Mouse (Mus musculus) urinary bladder, postnatal 36 days (tissue): ENCODE measurements around the gene 4930519P11Rik.

Source experiments
- DNase-seq, 2 experiments: peaks; one replicate each; pipeline ENCODE4 v3.0.0; 2022; ENCODE audit warnings: low spot score in 2 of 2, mixed read lengths in 1 of 2

The 4930519P11Rik gene

DNA sequence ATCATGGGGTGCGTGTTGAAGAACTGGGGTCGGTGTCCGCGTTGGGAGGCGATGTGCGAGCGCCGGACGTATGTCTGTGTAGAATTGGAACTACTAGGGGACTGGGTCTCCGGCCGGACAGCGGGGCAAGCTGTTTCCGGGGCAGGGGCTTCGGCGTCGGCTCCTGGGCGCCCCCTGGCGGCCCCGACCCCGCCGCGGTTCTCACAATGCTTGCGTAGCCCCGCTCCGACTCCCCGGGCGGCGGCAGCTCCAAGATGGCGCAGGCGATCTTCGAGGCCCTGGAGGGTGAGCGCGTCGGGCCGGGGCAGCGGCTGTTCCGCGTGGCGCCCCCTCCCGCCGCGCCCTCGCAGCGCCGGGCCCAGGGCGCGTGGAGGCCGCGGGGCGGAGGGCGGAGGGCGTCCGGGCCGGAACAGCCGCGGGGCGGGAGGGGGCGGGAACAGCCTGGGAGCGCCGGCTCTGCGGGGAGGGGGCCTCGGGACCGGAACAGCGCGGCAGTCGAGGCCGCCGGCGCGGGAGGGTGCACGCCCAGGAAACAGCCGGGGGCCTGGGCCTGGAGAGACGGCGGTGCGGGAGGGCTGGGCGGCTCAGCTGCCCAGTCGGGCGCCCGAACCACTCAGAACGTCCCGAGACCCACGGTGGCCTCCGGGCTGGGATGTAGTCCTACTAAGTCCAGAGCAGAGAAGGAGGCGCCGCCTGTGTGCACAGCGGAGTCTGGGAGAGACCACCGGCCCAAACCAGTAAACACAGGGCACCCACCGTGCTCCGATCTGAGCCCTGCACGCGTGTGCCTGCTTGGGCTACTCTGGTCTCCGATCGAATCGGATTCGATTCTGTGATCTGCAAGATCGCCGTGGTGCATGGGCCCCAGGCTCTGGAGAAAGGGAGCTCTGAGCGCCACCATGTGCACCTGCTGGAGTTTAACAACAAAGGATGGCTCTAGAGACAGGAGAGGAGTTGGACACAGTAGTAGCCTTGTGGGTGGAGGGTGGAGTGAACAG is at the start of gene 4930519P11Rik, which contains the start of gene Zfp341:
Gene 4930519P11Rik (minus strand): TSS at position 320 of the 998 bp plus-strand sequence.
Gene Zfp341 (plus strand): TSS at position 180 of the 998 bp plus-strand sequence.
- DNase-seq: peak; percentile 80 to 87

DNA sequence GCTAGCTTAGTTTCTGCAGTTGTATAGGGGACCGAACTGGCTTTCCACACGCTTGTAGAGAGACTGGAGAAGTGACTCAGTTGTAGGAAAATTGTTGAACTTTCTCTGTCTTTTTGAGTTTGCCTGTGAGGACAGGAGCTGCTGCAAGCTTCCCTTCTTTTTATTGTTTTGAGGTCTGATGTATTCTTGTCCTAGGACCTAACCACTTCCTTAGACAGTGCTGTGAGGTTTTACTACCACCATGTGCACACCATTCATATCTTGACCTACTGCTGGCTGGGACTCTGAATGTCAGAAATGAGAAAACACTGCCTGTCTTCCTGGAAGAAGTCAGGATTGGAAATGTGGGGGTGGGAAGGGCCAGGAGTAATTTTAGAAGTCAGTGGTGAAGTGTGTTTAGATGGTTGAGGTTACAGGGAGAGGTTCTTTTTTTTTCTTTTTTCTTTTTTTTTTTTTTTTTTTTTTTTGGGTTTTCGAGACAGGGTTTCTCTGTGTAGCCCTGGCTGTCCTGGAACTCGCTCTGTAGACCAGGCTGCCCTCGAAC is 46.4 kb upstream of the 4930519P11Rik start:
- no peak for DNase-seq

DNA sequence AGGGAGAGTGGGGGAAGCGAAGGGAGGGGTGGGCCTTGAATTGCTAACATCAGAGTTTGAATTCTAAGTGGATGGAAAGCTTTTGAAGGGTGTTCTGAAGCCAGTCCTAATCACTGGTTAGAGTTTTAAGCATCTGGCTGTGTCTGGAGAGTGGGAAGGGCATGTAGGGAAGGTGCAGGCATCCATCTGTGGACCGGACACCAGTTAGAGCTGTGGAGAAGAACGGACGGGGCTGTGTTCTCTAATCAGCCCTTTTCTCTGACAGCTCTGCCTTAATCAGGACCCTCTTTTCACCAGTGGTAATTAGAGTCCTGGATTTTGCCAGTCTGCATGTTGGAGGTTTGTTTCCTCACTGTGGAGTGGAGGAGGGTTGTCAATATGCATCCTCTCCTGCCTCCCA is 45.8 kb upstream of the 4930519P11Rik start:
- DNase-seq: no peak

DNA sequence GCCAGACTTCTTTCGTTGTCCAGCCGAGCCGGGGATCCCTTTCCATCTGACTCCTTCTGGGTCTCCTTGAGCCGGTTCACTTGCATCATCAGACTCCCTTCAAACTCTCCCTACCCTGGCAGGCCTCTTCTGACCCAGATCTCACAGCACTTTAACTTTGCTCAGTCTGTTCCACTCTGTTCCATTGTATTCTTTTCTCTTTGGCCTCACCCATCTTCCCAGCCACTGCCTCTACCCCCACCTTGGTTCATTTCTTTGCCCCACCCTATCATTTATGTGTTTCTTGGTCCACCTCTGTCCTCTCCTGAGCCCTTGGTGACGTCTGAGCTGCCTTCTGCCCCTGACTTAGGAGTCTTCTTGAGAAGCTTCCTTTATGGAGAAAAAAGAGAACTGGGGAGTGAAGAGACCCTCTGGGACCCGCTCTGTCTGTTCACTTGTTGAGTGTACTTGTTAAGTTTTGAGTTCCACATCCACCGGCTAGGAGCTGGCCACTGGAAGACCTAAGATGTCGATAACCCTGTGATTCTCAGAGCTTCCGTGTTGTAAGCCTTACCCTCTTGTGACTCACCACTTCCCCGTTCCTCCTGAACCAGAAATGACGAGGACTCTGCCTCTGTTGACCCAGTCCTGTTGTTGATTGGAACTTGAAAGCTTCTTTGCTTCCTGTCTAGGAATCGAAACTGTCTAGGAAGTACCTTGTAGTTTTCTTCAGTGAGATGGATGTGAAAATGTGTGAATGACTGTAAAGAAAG is 44.4 kb upstream of the 4930519P11Rik start:
- DNase-seq: peak in 1 of 2 experiments; percentile 48

GRCm38 (mm10) chr2:154656710-154657485 is 43.7 kb upstream of the 4930519P11Rik start:
- DNase-seq: peak; percentile 94 to 98

GRCm38 (mm10) chr2:154655878-154656414 is 42.7 kb upstream of the 4930519P11Rik start:
- no peak for DNase-seq

- DNase-seq: no peak
Measured at GRCm38 (mm10) chr2:154654976-154655375, 41.7 kb upstream of the 4930519P11Rik start.

GRCm38 (mm10) chr2:154651363-154651762 is 38.1 kb upstream of the 4930519P11Rik start, which contains the start of gene Chmp4b:
Chmp4b (plus strand) TSS chr2:154651705.
- DNase-seq: peak; percentile 66 to 75

DNA sequence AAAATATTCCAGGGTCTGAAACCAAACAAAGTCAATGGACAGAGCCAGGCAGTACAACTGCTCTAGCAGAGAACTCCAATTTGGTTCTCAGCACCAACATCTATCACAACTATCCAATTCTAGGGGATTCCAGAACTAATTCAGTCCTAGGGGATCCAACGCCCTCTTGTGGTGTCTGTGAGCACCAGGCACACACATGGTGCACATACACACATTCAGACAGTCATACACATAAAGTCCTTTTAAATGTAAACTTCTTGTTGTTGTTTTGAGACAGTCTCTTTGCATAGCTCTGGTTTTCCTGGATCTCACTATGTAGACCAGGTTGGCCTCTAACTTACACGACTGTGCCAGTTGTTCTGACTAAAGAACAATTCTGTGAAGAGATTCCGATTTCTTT is 37.2 kb upstream of the 4930519P11Rik start:
- no peak for DNase-seq

DNA sequence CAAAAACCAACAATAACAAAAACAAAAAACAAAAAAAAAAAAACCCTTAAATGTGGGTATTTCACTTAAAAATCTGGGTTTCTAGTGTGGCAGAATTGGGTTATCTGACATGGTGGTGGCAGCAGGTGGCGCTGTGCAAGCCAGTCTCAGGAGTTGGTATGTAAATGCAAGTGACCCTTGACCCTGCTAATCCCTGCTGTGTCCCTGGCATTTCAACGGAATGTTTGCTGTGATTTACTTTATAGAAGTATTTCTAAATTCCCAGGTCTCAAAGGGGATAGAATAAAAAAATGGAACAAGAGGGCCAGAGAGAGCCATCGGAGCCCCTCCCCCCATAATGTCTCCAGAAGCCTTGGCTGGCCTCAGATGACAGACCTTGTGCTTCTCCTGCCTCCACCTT is 34.8 kb upstream of the 4930519P11Rik start:
- DNase-seq: no peak

GRCm38 (mm10) chr2:154646634-154647033 is 33.4 kb upstream of the 4930519P11Rik start:
- DNase-seq: no peak

- no peak for DNase-seq
Measured at GRCm38 (mm10) chr2:154642712-154643385, 29.6 kb upstream of the 4930519P11Rik start.

- DNase-seq: no peak
Measured at GRCm38 (mm10) chr2:154642005-154642459, 28.8 kb upstream of the 4930519P11Rik start.

GRCm38 (mm10) chr2:154641176-154641575 is 27.9 kb upstream of the 4930519P11Rik start:
- DNase-seq: no peak

- no peak for DNase-seq
Measured at GRCm38 (mm10) chr2:154639115-154639514, 25.9 kb upstream of the 4930519P11Rik start.

GRCm38 (mm10) chr2:154638521-154638920 is 25.3 kb upstream of the 4930519P11Rik start:
- DNase-seq: no peak

- no peak for DNase-seq
Measured at GRCm38 (mm10) chr2:154635826-154636225, 22.6 kb upstream of the 4930519P11Rik start.

DNA sequence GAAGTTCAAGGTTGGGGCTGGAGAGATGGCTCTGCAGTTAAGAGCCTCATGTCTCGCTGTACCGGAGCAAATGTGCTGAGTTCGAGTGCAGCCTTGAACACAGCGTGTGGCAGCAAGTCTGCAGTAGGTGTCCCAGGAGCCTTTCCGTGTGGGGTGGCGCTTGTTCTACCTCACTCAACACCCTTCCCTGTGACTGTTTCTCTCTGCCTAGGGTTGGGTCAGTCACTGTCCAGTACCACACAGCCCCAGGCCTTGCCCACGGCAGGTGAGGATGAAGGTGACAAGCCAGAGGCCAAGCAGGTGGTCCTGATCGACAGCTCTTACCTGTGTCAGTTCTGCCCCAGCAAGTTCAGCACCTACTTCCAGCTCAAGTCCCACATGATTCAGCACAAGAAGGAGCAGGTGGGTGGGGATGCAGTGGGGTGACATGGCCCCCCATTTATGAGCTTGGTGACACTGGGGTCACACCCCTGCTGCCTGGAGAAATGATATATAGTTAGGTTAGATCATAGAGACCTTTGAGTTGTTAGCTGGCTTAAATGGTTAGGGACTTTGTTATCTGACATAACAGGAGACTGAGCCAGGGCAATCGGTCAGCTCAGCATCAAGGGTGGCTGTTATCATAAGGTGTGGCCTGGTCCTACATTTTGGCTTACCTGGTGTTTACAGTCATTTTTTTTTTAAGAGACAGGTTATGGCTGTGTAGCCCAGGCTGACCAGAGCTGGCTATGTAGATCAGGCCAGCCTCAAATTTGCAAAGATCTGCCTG is 20.8 kb upstream of the 4930519P11Rik start:
- no peak for DNase-seq

DNA sequence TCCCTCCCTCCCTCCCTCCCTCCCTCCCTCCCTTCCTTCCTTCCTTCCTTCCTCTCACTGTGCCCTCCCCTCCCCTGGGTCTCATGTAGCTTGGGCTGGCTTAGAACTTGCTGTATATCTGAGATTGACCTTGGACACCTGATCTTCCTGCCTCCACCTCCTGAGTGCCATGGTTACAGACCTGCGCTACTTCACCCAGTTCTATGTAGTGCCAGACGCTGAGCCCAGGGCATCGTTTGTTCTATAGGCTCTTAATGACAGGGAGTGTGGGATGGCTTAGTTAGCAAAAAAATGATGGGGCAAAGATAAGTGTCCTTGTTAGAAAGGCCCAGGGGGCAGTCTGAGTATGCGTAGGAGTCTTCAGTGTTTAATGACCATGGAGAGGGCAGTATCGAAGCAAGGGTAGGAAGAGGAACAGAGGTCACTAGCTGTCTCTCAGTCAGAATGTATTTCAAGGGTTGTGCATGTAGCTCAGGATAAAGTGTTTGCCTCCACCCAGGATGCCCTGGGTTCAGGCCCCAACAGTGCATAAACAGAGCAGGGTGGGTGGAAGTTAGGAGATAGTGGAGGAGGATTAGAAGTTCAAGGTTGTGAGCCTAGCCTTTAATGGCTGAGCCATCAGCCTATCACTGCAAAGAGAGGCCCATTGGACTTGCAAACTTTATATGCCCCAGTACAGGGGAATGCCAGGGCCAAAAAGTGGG is 20.0 kb upstream of the 4930519P11Rik start:
- DNase-seq: no peak
